Mouse (Mus musculus) hindbrain, embryonic 10.5 days (tissue): Measurements from ENCODE around the gene C8g. TPM values are rescaled to one million over a fixed set of nuclear protein-coding genes. Genes with fewer than 3 reads are reported as not detected.
A peak's percentile ranks its signal among the peaks of the same experiment; 100 is the strongest.

Experiments
- DNase-seq: peaks from one replicate; pipeline ENCODE4 v3.0.0-alpha.2; 2017; ENCODE audit warnings: low spot score
- H3K27ac ChIP-seq: fragments of 300-500 bp; sonication (generic); 2 replicates; pipeline ENCODE4 v1.5.1; 2016; ENCODE audit warnings: mild to moderate bottlenecking, moderate library complexity
- H3K27me3 ChIP-seq: fragments of 300-500 bp; sonication (generic); 2 replicates; pipeline ENCODE4 v1.6.1; 2016; ENCODE audit warnings: mild to moderate bottlenecking; ENCODE audit not compliant: poor library complexity, insufficient read depth, severe bottlenecking
- H3K36me3 ChIP-seq: fragments of 300-500 bp; sonication (generic); 2 replicates; pipeline ENCODE4 v1.6.1; 2016; ENCODE audit warnings: mild to moderate bottlenecking, moderate library complexity
- H3K4me1 ChIP-seq: fragments of 300-500 bp; sonication (generic); replicated peaks from 2 replicates; pipeline ENCODE4 v1.6.1; 2016; ENCODE audit warnings: mild to moderate bottlenecking
- H3K4me3 ChIP-seq: fragments of 300-500 bp; sonication (generic); 2 replicates; pipeline ENCODE4 v1.5.1; 2016; ENCODE audit warnings: mild to moderate bottlenecking, moderate library complexity
- H3K9me3 ChIP-seq: fragments of 300-500 bp; sonication (generic); 2 replicates; pipeline ENCODE4 v1.6.1; 2016; ENCODE audit warnings: mild to moderate bottlenecking, moderate library complexity
- WGBS: fragments of 180-500 bp; shearing (Covaris S2); methylation state at CpG from one replicate; pipeline ENCODE4 v1.1.7; 2016; 5-methylcytosine and 5-hydroxymethylcytosine counted together
- polyA plus RNA-seq: library from polyadenylated mRNA; unstranded; fragments of >200 nt; fragmentation: Nextera tagmentation; extraction: Ambion mirVana; gene quantifications from 2 replicates; pipeline ENCODE4 v1.2.1, GENCODE M21; 2016

C8g gene
- polyA plus RNA-seq, 1 experiment from 2014 or later, result 6.0 TPM

GRCm38 (mm10) chr2:25526510-25527302, 25.2 kb upstream of the C8g start:
- H3K27ac ChIP-seq, result no peak overlapping the region
- H3K9me3 ChIP-seq, result no peaks in the 10 kb centered on the region
- no peaks in the 10 kb centered on the region for H3K27me3 ChIP-seq
- no peak overlapping the region for H3K4me3 ChIP-seq
- no peak for DNase-seq
- 89% methylated on average over 9 of the region's 9 CpGs for WGBS
- peaks cover 98% of the 10 kb centered on the region for H3K36me3 ChIP-seq
- H3K4me1 ChIP-seq, result no peaks in the 10 kb centered on the region

- Histone ChIP-seq H3K27ac (no peak overlapping the region), H3K4me1 (no peaks in the 10 kb centered on the region), H3K9me3 (no peaks in the 10 kb centered on the region), H3K27me3 (no peaks in the 10 kb centered on the region), H3K36me3 (peaks cover 15% of the 10 kb centered on the region), H3K4me3 (no peak overlapping the region)
- DNase-seq, result no peak
- WGBS, result 68% methylated on average over 3 of the region's 3 CpGs
Measured at GRCm38 (mm10) chr2:25509912-25510311, 8.4 kb upstream of the C8g start.

DNA sequence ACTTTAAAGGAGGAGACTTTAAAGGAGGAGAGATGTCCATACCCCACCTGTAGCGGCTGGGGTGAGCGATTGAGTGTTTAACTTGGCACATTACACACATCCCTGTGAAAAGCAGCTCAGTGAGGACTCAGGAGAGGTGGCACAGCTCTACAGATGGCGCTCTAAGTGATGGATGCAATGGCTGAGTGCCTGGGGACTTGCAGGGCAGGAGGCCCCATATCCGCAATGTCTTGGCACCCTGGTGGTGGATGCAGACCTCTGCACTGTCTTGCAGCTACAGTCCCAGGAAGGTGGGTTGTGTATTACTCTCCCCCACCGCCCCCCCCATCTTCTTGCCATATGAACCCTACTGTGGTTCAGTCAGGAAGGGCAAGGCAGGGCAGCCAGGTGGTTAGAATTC, 5.4 kb upstream of the C8g start:
- no peak for DNase-seq
- peaks cover 6% of the 10 kb centered on the region for H3K4me1 ChIP-seq
- H3K27me3 ChIP-seq, result no peaks in the 10 kb centered on the region
- 36% methylated on average over 5 of the region's 5 CpGs for WGBS
- H3K27ac ChIP-seq, result no peak overlapping the region
- H3K9me3 ChIP-seq, result no peaks in the 10 kb centered on the region
- no peak overlapping the region for H3K4me3 ChIP-seq
- peaks cover 42% of the 10 kb centered on the region for H3K36me3 ChIP-seq

- Histone ChIP-seq H3K27ac (no peak overlapping the region), H3K27me3 (no peaks in the 10 kb centered on the region), H3K4me1 (peaks cover 17% of the 10 kb centered on the region), H3K36me3 (peaks cover 42% of the 10 kb centered on the region), H3K4me3 (no peak overlapping the region), H3K9me3 (no peaks in the 10 kb centered on the region)
- no peak for DNase-seq
- 93% methylated on average over 4 of the region's 4 CpGs for WGBS
Measured at GRCm38 (mm10) chr2:25505860-25506259, 4.3 kb upstream of the C8g start.

DNA sequence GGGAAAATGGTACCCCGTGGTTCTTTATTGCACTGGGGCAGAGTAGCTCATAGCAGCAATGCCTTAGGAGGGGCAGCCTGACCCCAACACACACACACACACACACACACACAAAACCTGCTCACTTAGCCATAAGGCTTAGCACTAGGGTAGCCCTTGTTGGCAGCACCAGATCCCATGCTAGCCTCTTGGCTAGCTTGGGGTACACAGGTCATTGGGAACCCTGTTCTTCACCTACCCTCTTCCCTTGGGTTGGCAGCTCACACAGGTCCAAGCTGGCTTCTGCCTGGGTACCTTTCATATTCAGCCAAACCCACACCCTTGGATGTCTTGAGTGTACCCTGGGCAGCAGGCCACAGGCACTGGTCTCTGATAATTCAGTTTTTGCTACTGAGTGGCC, 3.5 kb upstream of the C8g start:
- DNase-seq, result no peak
- Histone ChIP-seq H3K4me3 (no peak overlapping the region), H3K36me3 (peaks cover 42% of the 10 kb centered on the region), H3K27me3 (no peaks in the 10 kb centered on the region), H3K9me3 (no peaks in the 10 kb centered on the region), H3K4me1 (peaks cover 22% of the 10 kb centered on the region), H3K27ac (no peak overlapping the region)
- 81% methylated on average over 1 of the region's 1 CpGs for WGBS

DNA sequence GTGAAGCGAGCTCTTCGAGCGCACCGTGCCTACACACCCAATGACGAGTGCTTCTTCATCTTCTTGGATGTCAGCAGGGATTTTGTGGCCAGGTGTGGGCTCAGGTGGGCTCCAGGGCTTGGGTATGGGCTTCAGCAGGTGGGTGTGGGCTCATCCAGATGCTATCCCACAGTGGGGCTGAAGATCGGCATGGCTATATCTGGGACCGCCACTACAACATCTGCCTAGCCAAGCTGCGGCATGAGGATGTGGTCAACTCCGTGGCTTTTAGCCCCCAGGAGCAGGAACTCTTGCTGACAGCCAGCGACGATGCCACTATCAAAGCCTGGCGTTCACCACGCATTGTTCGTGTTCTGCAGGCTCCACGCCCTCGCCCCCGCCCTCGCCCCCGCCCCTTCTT, 3.0 kb upstream of the C8g start:
- no peak for DNase-seq
- Histone ChIP-seq H3K9me3 (no peaks in the 10 kb centered on the region), H3K4me3 (no peak overlapping the region), H3K27ac (no peak overlapping the region), H3K27me3 (no peaks in the 10 kb centered on the region), H3K4me1 (peaks cover 25% of the 10 kb centered on the region), H3K36me3 (peaks cover 42% of the 10 kb centered on the region)
- 95% methylated on average over 19 of the region's 19 CpGs for WGBS

- peaks cover 36% of the 10 kb centered on the region for H3K4me1 ChIP-seq
- DNase-seq, result no peak
- no peaks in the 10 kb centered on the region for H3K9me3 ChIP-seq
- no peaks in the 10 kb centered on the region for H3K27me3 ChIP-seq
- no peak overlapping the region for H3K4me3 ChIP-seq
- WGBS, result 88% methylated on average over 3 of the region's 3 CpGs
- H3K27ac ChIP-seq, result 0 out of 2 replicates have a peak overlapping the region, but pooled peaks have one; percentile 0
- peaks cover 42% of the 10 kb centered on the region for H3K36me3 ChIP-seq
Measured at GRCm38 (mm10) chr2:25502726-25503125, 1.2 kb upstream of the C8g start.

DNA sequence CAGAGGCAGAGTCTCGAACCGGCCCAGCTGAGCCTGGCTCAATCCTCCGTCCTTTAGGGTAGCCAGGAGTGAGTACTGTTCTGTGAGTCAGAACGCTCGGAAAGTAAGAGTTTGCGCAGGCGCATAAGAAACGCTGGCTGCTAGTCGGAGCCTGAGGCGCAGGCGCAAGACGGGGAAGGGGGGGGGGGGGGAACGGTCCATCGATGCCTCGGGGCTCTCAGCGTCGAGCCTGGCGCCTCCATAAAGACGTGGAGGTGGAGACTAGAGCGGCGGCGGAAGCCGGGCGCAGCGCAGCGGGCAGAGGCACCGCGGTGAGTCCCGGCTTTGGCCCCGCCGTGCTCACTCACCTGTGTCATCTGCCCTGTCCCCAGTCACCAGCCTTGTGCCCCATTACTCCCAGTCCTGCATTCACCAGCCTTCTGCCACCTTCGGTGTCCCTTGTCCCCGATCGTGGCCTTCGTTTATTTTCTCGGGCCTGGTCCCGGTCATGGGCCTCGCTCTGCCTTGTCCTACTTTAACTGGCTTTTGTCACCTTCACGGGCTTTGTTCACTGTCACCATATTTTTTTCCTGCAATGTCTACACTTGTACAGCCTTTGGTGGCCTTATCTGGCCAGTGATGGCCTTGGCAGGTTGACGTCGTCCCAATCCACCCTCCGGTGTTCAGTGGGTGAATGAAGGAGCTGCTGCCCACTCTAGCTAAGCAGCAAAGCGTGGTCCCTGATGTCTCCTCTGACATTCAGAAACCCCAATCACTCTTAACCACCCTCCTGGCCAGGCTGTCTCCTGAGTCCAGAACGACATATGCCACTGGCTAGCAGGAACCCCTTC, 728 bp downstream of the C8g start, which contains the start of gene Fbxw5:
TSS of gene Fbxw5 (plus strand) at position 175 of the 830 bp plus-strand sequence.
- Histone ChIP-seq H3K9me3 (no peaks in the 10 kb centered on the region), H3K27ac (peak within 1 kb of the TSS; percentile 96), H3K4me3 (peak within 1 kb of the TSS; percentile 92), H3K27me3 (no peaks in the 10 kb centered on the region), H3K4me1 (peaks cover 36% of the 10 kb centered on the region), H3K36me3 (peaks cover 36% of the 10 kb centered on the region)
- WGBS, result 2% methylated on average over 39 of the region's 44 CpGs
- DNase-seq, result peak; percentile 96

- Histone ChIP-seq H3K36me3 (peaks cover 29% of the 10 kb centered on the region), H3K9me3 (no peaks in the 10 kb centered on the region), H3K4me1 (peaks cover 36% of the 10 kb centered on the region), H3K27me3 (no peaks in the 10 kb centered on the region), H3K4me3 (peak overlapping the region; percentile 92), H3K27ac (peak overlapping the region; percentile 96)
- 70% methylated on average over 6 of the region's 6 CpGs for WGBS
- DNase-seq, result no peak
Measured at GRCm38 (mm10) chr2:25500071-25500575, 1.4 kb downstream of the C8g start.

DNA sequence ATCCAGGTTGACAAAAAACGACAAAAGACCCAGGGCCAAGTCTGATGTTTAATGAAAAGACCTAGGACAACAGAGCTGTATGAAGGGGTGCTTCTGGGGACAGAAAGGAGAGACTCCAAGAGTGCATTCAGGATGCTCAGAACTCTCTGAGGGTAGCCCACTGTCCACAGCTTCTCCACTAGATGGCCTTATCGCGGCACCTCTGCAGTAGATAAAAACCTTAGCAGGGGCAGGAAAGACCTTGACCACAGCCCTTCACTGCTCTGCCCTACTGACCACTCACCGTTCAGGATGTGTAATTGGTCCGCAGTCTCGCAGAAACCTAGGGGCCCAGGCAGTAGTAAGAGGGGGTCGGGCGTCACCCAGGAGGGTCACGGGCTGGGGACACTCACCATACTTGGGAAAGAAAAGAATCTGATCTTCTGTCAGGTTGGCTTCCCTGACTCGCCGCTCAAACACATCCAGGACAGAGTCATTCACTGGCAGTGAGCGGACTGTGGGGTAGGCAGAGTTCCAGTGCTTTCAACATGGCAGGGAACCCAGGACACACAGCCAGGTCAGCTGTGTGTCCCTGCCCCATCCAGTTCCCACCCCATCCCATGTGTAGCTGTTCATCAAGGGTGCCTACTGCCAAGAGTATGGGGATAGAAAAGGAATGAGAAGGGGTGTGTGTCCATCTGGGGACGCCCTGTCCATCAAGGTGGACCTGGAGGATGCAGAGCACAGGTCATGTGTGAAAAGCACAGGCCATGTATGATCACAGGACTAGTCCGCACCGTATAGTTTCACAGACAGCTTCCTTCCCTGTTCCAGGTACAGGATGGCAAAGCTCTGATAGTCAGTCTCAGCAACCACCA, 2.7 kb downstream of the C8g start:
- H3K36me3 ChIP-seq, result peaks cover 16% of the 10 kb centered on the region
- peaks cover 36% of the 10 kb centered on the region for H3K4me1 ChIP-seq
- WGBS, result 75% methylated on average over 15 of the region's 15 CpGs
- no peak overlapping the region for H3K4me3 ChIP-seq
- H3K9me3 ChIP-seq, result no peaks in the 10 kb centered on the region
- no peaks in the 10 kb centered on the region for H3K27me3 ChIP-seq
- H3K27ac ChIP-seq, result no peak overlapping the region
- no peak for DNase-seq

DNA sequence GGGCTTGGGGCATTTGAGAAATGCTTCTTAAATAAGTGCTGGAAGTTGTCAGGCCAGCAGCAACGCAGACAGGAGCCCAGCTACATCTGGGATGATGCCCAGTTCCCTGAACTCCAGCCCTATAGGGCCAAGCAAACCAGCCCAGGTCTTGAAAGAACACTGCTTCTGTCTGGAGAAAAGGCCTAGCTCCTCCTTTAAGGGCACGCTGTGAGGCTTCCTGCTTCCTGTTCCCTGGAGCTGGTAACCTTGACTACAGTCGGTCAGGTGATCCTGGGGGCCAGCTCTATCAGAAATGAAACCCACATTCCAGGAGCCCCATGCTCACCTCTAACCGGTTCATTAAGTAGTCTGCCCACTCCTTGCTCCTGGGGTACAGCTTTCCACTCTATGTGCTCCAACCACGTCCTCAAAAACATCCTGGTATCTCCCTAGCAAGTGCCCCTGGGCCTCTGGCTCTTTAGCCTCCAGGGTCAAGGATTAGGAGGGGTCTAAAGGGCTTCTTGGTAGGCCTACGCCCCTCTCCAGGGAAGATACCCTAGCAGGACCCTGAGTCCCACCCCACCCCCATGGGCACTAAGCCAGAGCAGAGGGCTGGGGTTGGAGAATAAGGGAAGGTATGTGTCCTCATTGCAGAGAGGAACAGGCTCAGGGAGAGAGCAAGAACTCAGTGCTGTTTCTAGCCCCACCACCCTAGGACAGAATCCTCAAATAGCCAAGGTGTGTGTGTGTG, 3.5 kb downstream of the C8g start:
- DNase-seq, result no peak
- peaks cover 36% of the 10 kb centered on the region for H3K4me1 ChIP-seq
- 57% methylated on average over 6 of the region's 6 CpGs for WGBS
- no peak overlapping the region for H3K4me3 ChIP-seq
- no peaks in the 10 kb centered on the region for H3K9me3 ChIP-seq
- H3K27ac ChIP-seq, result no peak overlapping the region
- no peaks in the 10 kb centered on the region for H3K27me3 ChIP-seq
- peaks cover 8% of the 10 kb centered on the region; the same call in 1 of the 2 replicates for H3K36me3 ChIP-seq

DNA sequence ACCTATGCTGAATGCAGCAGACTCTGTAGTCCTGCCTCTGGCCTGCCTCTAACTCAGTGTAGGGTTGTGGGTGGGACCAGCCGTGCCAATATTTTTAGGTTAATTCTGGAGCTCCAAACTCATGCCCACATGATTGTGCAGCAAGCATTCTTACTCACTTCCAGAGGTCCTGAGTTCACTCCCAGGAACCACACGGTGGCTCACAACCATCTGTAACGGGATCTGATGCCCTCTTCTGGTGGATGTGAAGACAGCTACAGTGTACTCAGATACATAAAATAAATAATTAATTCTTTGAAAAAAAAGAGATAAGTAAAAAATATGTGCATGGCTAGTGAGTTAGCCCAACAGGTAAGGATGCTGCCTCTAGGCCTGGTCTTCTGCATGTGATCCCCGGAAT, 5.1 kb downstream of the C8g start:
- Histone ChIP-seq H3K27ac (no peak overlapping the region), H3K27me3 (no peaks in the 10 kb centered on the region), H3K4me1 (peaks cover 25% of the 10 kb centered on the region), H3K4me3 (no peak overlapping the region), H3K36me3 (no peaks in the 10 kb centered on the region), H3K9me3 (no peaks in the 10 kb centered on the region)
- DNase-seq, result peak; percentile 24
- WGBS, result 41% methylated on average over 4 of the region's 4 CpGs
